Mouse (Mus musculus) liver, embryonic 15.5 days (tissue): ENCODE results near the gene Miga2. TPM values are rescaled to one million over a fixed set of nuclear protein-coding genes. Genes with fewer than 3 reads are reported as not detected.

Experiments
- ATAC-seq: fragments of 200-750 bp; cut with Nextera tagmentation; 2 replicates; pipeline ENCODE4 v1.8.0; 2017; ENCODE audit warnings: moderate number of reproducible peaks, mild to moderate bottlenecking, moderate library complexity; ENCODE audit not compliant: insufficient read depth
- H3K27ac ChIP-seq: fragments of 300-500 bp; sonication (generic); replicated peaks from 2 replicates; pipeline ENCODE4 v1.5.1; 2015; ENCODE audit warnings: mild to moderate bottlenecking, inconsistent platforms
- H3K27me3 ChIP-seq: fragments of 300-500 bp; sonication (generic); 2 replicates; pipeline ENCODE4 v1.6.1; 2015; ENCODE audit warnings: mild to moderate bottlenecking, inconsistent platforms
- H3K36me3 ChIP-seq: fragments of 300-500 bp; sonication (generic); replicated peaks from 2 replicates; pipeline ENCODE4 v1.6.1; 2015; ENCODE audit warnings: moderate library complexity, mild to moderate bottlenecking, inconsistent platforms
- H3K4me1 ChIP-seq: fragments of 300-500 bp; sonication (generic); replicated peaks from 2 replicates; pipeline ENCODE4 v1.6.1; 2015; ENCODE audit warnings: inconsistent platforms
- H3K4me2 ChIP-seq: fragments of 300-500 bp; sonication (generic); 2 replicates; pipeline ENCODE4 v1.6.1; 2015; ENCODE audit warnings: moderate library complexity, mild to moderate bottlenecking, inconsistent platforms
- H3K4me3 ChIP-seq: fragments of 300-500 bp; sonication (generic); replicated peaks from 2 replicates; pipeline ENCODE4 v1.5.1; 2015; ENCODE audit warnings: mild to moderate bottlenecking, inconsistent platforms
- H3K9ac ChIP-seq: fragments of 300-500 bp; sonication (generic); 2 replicates; pipeline ENCODE4 v1.6.1; 2015; ENCODE audit warnings: moderate library complexity, mild to moderate bottlenecking, inconsistent platforms
- H3K9me3 ChIP-seq: fragments of 300-500 bp; sonication (generic); replicated peaks from 2 replicates; pipeline ENCODE4 v1.6.1; 2016; ENCODE audit warnings: inconsistent platforms
- WGBS: fragments of 180-500 bp; shearing (Covaris S2); methylation state at CpG from one replicate; pipeline ENCODE4 v1.1.7; 2015; ENCODE audit warnings: mixed read lengths; ENCODE audit not compliant: insufficient replicate concordance; 5-methylcytosine and 5-hydroxymethylcytosine counted together
- polyA plus RNA-seq: library from polyadenylated mRNA; unstranded; fragments of >200 nt; fragmentation: Nextera tagmentation; extraction: Ambion mirVana; gene quantifications from 2 replicates; pipeline ENCODE4 v1.2.1, GENCODE M21; 2015

The Miga2 gene
- polyA plus RNA-seq, 1 experiment from 2014 or later: 7.5 TPM

- Histone ChIP-seq H3K27ac (no peak overlapping the region), H3K4me1 (peaks cover 22% of the 10 kb centered on the region), H3K36me3 (peaks cover 79% of the 10 kb centered on the region), H3K27me3 (no peaks in the 10 kb centered on the region), H3K4me2 (no peak overlapping the region), H3K9me3 (no peaks in the 10 kb centered on the region), H3K9ac (no peak overlapping the region), H3K4me3 (no peak overlapping the region)
- ATAC-seq: no peak
- 83% methylated on average over 10 of the region's 10 CpGs for WGBS
Measured at GRCm38 (mm10) chr2:30397986-30398512, 34.0 kb downstream of the Miga2 start.

- H3K9ac ChIP-seq: no peak overlapping the region
Measured at GRCm38 (mm10) chr2:30399191-30400171, 35.4 kb downstream of the Miga2 start.

GRCm38 (mm10) chr2:30401581-30401980 lies 37.5 kb downstream of the Miga2 start:
- ATAC-seq: no peak
- no peak overlapping the region for H3K4me2 ChIP-seq
- no peak overlapping the region for H3K4me3 ChIP-seq
- H3K4me1 ChIP-seq: no peaks in the 10 kb centered on the region
- H3K27me3 ChIP-seq: no peaks in the 10 kb centered on the region
- H3K9me3 ChIP-seq: no peaks in the 10 kb centered on the region
- no peak overlapping the region for H3K27ac ChIP-seq
- H3K36me3 ChIP-seq: peaks cover 99% of the 10 kb centered on the region
- H3K9ac ChIP-seq: no peak overlapping the region
- 54% methylated on average over 1 of the region's 1 CpGs for WGBS

More at GRCm38 (mm10) chr2:30399191-30400171, 35.4 kb downstream of the Miga2 start:
- WGBS: 78% methylated on average over 20 of the region's 20 CpGs
- Histone ChIP-seq H3K4me2 (no peak overlapping the region), H3K27ac (no peak overlapping the region), H3K4me1 (peaks cover 9% of the 10 kb centered on the region; the same call in 1 of the 2 replicates), H3K9me3 (no peaks in the 10 kb centered on the region), H3K4me3 (no peak overlapping the region), H3K27me3 (no peaks in the 10 kb centered on the region), H3K36me3 (peaks cover 92% of the 10 kb centered on the region)
- no peak for ATAC-seq

- Histone ChIP-seq H3K4me3 (no peak overlapping the region), H3K4me1 (no peaks in the 10 kb centered on the region), H3K27ac (no peak overlapping the region), H3K36me3 (peaks cover 99% of the 10 kb centered on the region), H3K9me3 (no peaks in the 10 kb centered on the region), H3K4me2 (no peak overlapping the region), H3K9ac (no peak overlapping the region), H3K27me3 (no peaks in the 10 kb centered on the region)
- ATAC-seq: no peak
- WGBS: 81% methylated on average over 9 of the region's 9 CpGs
Measured at GRCm38 (mm10) chr2:30402351-30402826, 38.4 kb downstream of the Miga2 start.

GRCm38 (mm10) chr2:30402843-30403242 lies 38.8 kb downstream of the Miga2 start:
- no peak overlapping the region for H3K9ac ChIP-seq
- no peak for ATAC-seq
- H3K4me3 ChIP-seq: no peak overlapping the region
- H3K4me2 ChIP-seq: no peak overlapping the region
- no peaks in the 10 kb centered on the region for H3K27me3 ChIP-seq
- H3K27ac ChIP-seq: no peak overlapping the region
- H3K4me1 ChIP-seq: no peaks in the 10 kb centered on the region
- H3K9me3 ChIP-seq: no peaks in the 10 kb centered on the region
- H3K36me3 ChIP-seq: peaks cover 99% of the 10 kb centered on the region
- WGBS: 66% methylated on average over 2 of the region's 2 CpGs

- peaks cover 99% of the 10 kb centered on the region for H3K36me3 ChIP-seq
- ATAC-seq: no peak
Measured at GRCm38 (mm10) chr2:30403870-30404269, 39.8 kb downstream of the Miga2 start.

GRCm38 (mm10) chr2:30407221-30407620 lies 43.2 kb downstream of the Miga2 start:
- Histone ChIP-seq H3K36me3 (peaks cover 87% of the 10 kb centered on the region), H3K4me2 (no peak overlapping the region), H3K9me3 (no peaks in the 10 kb centered on the region), H3K9ac (no peak overlapping the region), H3K27ac (no peak overlapping the region), H3K4me3 (no peak overlapping the region), H3K27me3 (no peaks in the 10 kb centered on the region), H3K4me1 (0 out of 2 replicates have a peak, but pooled peaks cover 5% of the 10 kb centered on the region)
- WGBS: 62% methylated on average over 2 of the region's 2 CpGs
- ATAC-seq: no peak

More at GRCm38 (mm10) chr2:30403870-30404269, 39.8 kb downstream of the Miga2 start:
- Histone ChIP-seq H3K9ac (no peak overlapping the region), H3K4me3 (no peak overlapping the region), H3K4me2 (no peak overlapping the region), H3K27ac (no peak overlapping the region), H3K27me3 (no peaks in the 10 kb centered on the region), H3K4me1 (no peaks in the 10 kb centered on the region), H3K9me3 (no peaks in the 10 kb centered on the region)
- WGBS: 88% methylated on average over 1 of the region's 1 CpGs

- no peak overlapping the region for H3K9ac ChIP-seq
- H3K4me1 ChIP-seq: peaks cover 9% of the 10 kb centered on the region; the same call in 1 of the 2 replicates
- 70% methylated on average over 10 of the region's 10 CpGs for WGBS
- no peak overlapping the region for H3K4me3 ChIP-seq
- no peak for ATAC-seq
- H3K9me3 ChIP-seq: no peaks in the 10 kb centered on the region
- H3K27me3 ChIP-seq: no peaks in the 10 kb centered on the region
- peaks cover 87% of the 10 kb centered on the region for H3K36me3 ChIP-seq
- no peak overlapping the region for H3K4me2 ChIP-seq
- H3K27ac ChIP-seq: no peak overlapping the region
Measured at GRCm38 (mm10) chr2:30407778-30408177, 43.7 kb downstream of the Miga2 start.

GRCm38 (mm10) chr2:30408452-30409100 lies 44.5 kb downstream of the Miga2 start:
- WGBS: 69% methylated on average over 8 of the region's 8 CpGs
- ATAC-seq: no peak

GRCm38 (mm10) chr2:30409454-30410176 lies 45.6 kb downstream of the Miga2 start:
- Histone ChIP-seq H3K9me3 (no peaks in the 10 kb centered on the region), H3K4me1 (peaks cover 27% of the 10 kb centered on the region), H3K27me3 (no peaks in the 10 kb centered on the region), H3K9ac (no peak overlapping the region), H3K36me3 (peaks cover 73% of the 10 kb centered on the region), H3K4me3 (no peak overlapping the region), H3K27ac (no peak overlapping the region), H3K4me2 (no peak overlapping the region)
- ATAC-seq: no peak
- 80% methylated on average over 5 of the region's 5 CpGs for WGBS

More at GRCm38 (mm10) chr2:30408452-30409100, 44.5 kb downstream of the Miga2 start:
- H3K4me1 ChIP-seq: peaks cover 17% of the 10 kb centered on the region
- peaks cover 82% of the 10 kb centered on the region for H3K36me3 ChIP-seq
- no peak overlapping the region for H3K27ac ChIP-seq
- H3K9ac ChIP-seq: no peak overlapping the region
- H3K4me3 ChIP-seq: no peak overlapping the region
- H3K27me3 ChIP-seq: no peaks in the 10 kb centered on the region
- no peaks in the 10 kb centered on the region for H3K9me3 ChIP-seq
- no peak overlapping the region for H3K4me2 ChIP-seq
